Mouse (Mus musculus): ENCODE measurements around the gene Morn1.

Morn1 gene

DNA sequence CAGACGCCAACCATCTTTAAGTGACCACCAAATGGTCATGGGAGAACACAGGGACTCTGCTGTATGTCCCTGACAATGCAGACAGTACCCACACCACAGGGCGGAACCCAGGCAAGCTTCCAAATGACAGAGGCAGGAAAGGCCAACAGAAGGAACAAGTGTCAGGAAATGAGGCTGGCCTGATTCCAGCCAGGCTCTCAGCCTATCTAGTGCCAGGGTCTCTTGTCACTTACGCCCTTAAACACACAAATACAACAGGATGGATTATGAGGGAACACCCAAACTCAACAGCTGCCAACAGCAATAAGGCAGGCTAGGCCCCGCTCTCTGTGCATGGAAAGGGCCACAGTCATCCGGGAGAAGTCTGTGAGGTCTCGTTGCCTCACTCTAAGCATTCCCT lies 78.2 kb downstream of the Morn1 start:
- peak; percentile 47 for DNase-seq

DNA sequence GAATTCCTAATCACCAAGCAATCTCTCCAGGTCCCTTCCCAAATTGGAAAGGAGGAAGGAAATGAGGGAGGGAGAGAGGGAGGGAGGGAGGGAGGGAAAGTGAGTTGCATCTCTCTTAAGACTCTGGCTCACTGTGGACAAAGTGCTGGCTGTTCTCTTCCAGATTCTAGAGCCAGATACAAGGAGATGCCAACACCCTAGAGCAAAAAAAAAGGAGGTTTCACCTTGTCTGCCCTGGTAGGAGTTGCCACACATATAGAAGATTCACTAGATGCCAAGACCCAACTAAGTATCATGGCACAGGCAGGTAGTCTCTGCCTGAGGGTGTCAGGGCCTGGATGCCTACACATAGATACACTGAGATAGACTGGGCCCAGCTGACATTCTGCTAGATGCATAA lies 79.5 kb downstream of the Morn1 start:
- DNase-seq = no peak

- no peak for DNase-seq
These were observed 82.5 kb downstream of the Morn1 start for GRCm38 (mm10) chr4:155168835-155169252.

DNA sequence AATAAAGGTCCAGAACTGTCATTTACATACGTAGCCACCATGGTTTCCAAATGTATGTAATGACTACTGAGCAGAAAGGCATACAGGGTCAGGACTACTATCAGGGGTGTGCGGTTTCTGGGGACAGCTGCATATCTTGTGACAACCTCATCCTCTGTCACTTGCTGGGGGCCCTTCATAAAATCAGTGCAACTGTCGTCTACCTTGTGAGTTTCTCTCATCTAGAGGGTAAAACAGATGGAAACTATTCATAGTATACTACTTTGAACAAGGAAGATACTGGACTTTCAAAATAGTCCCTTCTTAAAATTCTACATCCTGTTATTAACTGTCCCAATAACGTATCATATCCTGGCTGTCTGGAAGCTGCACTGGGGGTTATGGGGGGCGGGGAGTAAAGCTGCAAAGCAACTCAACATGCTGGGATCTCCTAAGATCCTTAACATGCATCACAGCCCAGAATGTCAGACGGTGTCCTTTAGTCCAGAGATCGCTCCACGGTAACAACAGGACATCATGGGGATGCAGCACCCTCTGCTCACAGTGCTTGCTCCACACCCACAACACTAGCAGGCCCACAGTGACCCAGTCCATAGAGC lies 84.3 kb downstream of the Morn1 start:
- DNase-seq = no peak

DNA sequence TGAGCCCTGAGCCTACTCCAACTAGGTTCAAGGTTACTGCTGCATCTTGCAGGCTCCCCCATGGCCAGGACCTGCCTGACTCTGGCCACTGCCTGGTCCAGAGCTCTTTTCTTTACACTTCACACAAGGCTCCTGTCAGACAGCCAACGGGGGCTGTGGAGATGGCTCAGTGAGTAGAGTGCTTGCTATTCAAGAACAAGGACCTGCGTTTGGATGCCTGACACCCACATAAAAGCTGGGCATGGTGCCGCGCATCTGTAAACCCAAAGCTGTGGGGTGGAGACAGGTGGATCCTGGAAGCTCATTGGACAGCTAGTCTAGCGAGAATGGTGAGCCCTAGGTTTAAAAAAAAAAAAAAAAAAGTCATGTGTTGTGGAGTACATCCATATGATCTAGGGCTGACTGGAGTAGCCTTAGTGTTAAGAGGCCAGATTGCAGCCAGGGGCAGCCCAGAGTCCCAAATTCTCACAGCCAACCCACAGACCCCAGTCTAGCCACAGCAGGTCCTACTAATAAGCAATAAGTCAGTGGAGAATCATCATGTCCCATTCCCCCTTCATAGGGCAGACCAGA lies 85.7 kb downstream of the Morn1 start:
- DNase-seq = peak; percentile 56

- peak; percentile 70 for DNase-seq
These were observed 86.8 kb downstream of the Morn1 start for GRCm38 (mm10) chr4:155172909-155173821.

- DNase-seq = no peak
These were observed 87.7 kb downstream of the Morn1 start for GRCm38 (mm10) chr4:155173822-155174785.

DNA sequence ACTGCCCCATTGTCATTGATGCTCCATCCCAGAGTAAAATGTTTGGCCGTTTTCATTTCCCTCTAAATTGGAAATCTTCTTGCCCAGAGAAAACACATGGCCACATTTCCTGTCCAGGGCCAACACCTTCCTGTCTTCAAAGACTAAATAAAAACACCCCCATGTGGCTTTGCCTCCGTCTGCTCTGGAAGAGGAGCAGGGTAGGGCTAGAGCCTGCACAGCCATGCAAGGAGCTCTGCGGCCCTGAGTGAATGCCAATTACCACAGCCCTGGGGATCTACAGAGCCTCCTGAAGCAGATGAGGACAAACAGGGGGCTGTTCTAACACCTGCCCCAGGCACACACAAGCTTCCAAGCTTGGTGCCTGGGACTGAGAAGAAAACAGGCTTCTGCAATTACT lies 89.8 kb downstream of the Morn1 start:
- DNase-seq = no peak

- DNase-seq = no peak
These were observed 91.9 kb downstream of the Morn1 start for GRCm38 (mm10) chr4:155178274-155178673.

DNA sequence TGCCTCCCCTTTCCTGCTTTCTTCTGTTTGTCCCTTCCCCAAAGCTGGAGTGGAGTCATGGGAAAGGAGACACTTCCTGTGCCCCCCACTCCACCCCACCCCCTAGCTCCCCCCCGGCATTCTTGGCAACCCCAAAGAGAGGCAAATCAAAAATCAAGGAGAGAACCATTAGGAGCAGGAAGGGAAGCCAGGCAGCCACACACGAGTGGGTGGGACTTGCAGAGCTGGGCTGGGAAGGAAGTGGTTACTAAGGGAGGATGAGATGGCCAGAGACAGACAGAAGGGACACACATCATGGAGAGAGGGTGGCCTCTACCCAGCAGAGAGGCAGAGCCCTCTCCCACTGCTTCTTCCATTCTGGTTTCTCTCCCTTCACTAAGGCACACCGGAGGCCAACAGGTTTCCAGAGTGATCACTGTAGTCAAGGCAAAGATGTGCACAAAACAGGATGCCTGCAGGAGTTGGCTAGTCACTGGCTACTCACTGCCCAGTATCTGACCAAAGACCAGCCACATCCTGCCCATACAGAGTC lies 92.7 kb downstream of the Morn1 start:
- no peak for DNase-seq

- no peak for DNase-seq
These were observed 96.8 kb downstream of the Morn1 start for GRCm38 (mm10) chr4:155183201-155183600.

- no peak for DNase-seq
These were observed 98.1 kb downstream of the Morn1 start for GRCm38 (mm10) chr4:155184248-155185070.

GRCm38 (mm10) chr4:155185845-155186244 lies 99.5 kb downstream of the Morn1 start:
- DNase-seq = no peak

GRCm38 (mm10) chr4:155187192-155187674 lies 100.9 kb downstream of the Morn1 start:
- DNase-seq = no peak

DNA sequence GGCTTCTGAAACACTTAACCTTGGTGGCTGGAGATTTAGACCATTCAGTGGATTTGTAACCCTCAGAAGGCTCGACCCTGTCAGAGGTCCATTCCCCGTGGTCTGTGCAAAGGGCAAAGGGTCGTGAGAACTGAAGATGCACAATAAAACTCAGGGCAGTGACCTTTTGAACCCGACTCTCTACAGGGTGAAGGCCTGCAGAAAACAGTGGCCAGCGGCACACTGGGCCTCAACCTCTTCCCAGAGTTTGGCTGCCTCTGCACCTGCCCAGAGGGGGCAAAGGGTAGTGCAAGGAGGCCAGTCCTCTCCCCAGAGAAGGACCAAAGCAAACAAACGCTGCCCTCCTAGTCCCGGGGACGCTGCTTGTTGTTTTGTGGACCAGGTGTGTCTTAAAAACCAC lies 102.0 kb downstream of the Morn1 start:
- DNase-seq = no peak

DNA sequence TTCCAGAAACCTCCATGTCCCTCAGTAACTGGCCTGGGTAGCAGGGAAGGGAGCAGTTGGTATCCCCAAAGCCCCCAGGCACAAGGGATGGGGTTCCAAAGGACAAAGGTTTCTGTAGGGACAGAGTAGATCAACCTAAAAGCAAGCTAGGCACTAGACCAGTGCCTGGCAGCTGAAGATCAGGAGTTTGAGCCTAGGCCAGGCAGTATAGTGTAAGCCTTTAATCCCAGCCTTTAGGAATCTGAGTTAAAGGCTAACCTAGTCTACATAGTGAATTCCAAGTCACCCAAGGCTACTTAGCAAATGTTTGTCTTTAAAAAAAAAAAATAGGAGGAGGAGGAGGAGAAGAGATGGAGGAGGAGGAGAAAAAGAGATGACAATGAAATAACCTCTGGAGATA lies 102.4 kb downstream of the Morn1 start:
- DNase-seq = no peak

DNA sequence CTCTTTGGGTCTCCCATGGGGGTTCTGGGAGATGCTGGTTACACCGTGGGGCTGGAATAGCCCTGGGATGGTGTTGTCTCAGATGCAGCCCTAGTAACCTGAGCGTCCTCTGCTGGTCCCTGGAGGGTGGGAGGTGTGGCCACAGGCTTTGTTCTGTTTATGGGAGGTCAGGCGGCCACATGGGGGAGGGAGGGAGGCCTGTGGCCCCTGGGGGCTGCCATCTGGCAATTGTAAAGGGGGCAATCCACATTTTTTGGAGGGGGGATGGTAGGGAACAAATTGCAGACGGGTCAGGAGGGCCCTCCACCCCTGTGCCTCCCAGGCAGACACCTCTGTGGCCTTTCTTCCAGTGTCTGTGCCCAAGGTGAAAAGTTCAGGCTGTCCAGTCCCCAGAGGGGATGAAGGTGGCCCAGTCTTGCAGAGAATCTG lies 103.3 kb downstream of the Morn1 start:
- DNase-seq = no peak

- DNase-seq = no peak
These were observed 103.9 kb downstream of the Morn1 start for GRCm38 (mm10) chr4:155190275-155190674.

Measured in right cerebral cortex, postnatal 14 days (tissue).